13 mouse cellular contexts compared by ENCODE assay signal in the genomic region with DNA sequence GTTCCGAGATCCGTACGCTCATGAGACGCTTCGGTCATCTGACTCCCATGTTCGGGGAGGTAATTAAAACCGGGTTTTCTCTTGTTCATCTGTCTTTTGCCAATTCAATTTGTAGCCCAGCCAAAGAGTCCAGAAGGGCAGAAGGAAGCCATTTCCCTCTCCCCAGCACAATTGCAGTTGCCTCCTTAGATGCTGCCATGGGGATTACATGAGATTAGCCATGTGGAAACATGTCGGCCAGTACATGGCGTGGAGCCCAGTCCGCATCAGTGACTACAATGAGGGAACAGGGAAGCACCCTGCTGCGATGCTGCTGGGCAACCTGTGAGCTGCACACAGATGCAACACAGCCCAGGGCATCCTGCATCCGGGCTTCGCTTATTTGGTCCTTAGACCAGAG. TPM values are rescaled to one million over a fixed set of nuclear protein-coding genes. Genes with fewer than 3 reads are reported as not detected.
DNase-seq lines count a peak whose midpoint lies in the region; ATAC-seq and TF ChIP-seq lines count a peak whose summit lies in the region.
"Had no signal": no experiment of that assay in that cellular context is flagged by ENCODE, and none has a peak within 500 bp of the region (broad histone marks: within the 10 kb centered on the region; RNA-seq: fewer than 3 reads in every experiment).

No protein-coding gene starts in this region.

- peak; percentile 13 for DNase-seq in embryonic facial prominence, embryonic 11.5 days (ENCODE audit: low spot score)
- DNase-seq in embryonic facial prominence, embryonic 10.5 days (ENCODE audit: low spot score): no peak
- peak; percentile 28 to 41 for DNase-seq in layer of hippocampus, postnatal 14 days (ENCODE audit: low spot score in 2 of 2)
- no peak for DNase-seq in layer of hippocampus, adult 2 months (ENCODE audit: low spot score in 2 of 2)
- DNase-seq in cerebellum, postnatal 36 days: peak; percentile 74 to 80
- DNase-seq in ovary, postnatal 10 days (ENCODE audit: low spot score): peak; percentile 12
- DNase-seq: layer of hippocampus, postnatal 36 days had no signal

- WGBS in embryonic facial prominence, embryonic 11.5 days: 76% methylated on average over 13 of the region's 13 CpGs
- WGBS in embryonic facial prominence, embryonic 10.5 days: 90% methylated on average over 13 of the region's 13 CpGs

- H3K9ac ChIP-seq in embryonic facial prominence, embryonic 11.5 days (replicated peaks; ENCODE audit: low read length): no peak overlapping the region
- H3K9ac ChIP-seq: heart, embryonic 15.5 days; liver, embryonic 15.5 days; midbrain, embryonic 15.5 days had no signal

- H3K4me2 ChIP-seq in embryonic facial prominence, embryonic 11.5 days (ENCODE audit: low read depth, low read length): no peak overlapping the region
- H3K4me2 ChIP-seq: heart, embryonic 15.5 days; liver, embryonic 15.5 days; midbrain, embryonic 15.5 days had no signal

- TF ChIP-seq CTCF in layer of hippocampus, adult 2 months (conservative IDR thresholded peaks at IDR 0.05): no peak

- ATAC-seq in embryonic facial prominence, embryonic 11.5 days (replicated peaks; ENCODE audit: insufficient number of reproducible peaks, low FRiP score, low TSS enrichment, low read depth): no peak
- ATAC-seq in CD4-positive, CD25-positive, alpha-beta regulatory T cell, adult 4 months: no peak
- ATAC-seq in frontal cortex, adult (ENCODE audit: low TSS enrichment): no peak
- ATAC-seq: midbrain, embryonic 15.5 days; Patski had no signal

- no peaks in the 10 kb centered on the region for H3K9me3 ChIP-seq in embryonic facial prominence, embryonic 11.5 days (replicated peaks; ENCODE audit: control insufficient read depth, low read length)
- no peaks in the 10 kb centered on the region for H3K9me3 ChIP-seq in embryonic facial prominence, embryonic 10.5 days
- H3K9me3 ChIP-seq: heart, embryonic 15.5 days; liver, embryonic 15.5 days; midbrain, embryonic 15.5 days had no signal

- H3K4me3 ChIP-seq in embryonic facial prominence, embryonic 11.5 days (ENCODE audit: low read depth, low read length): no peak overlapping the region
- H3K4me3 ChIP-seq in embryonic facial prominence, embryonic 10.5 days: no peak overlapping the region
- H3K4me3 ChIP-seq in layer of hippocampus, adult 2 months: no peak overlapping the region
- H3K4me3 ChIP-seq: heart, embryonic 15.5 days; liver, embryonic 15.5 days; midbrain, embryonic 15.5 days had no signal

- H3K4me1 ChIP-seq in embryonic facial prominence, embryonic 11.5 days (ENCODE audit: control insufficient read depth, insufficient read depth, low read length): no peaks in the 10 kb centered on the region
- peaks cover 5% of the 10 kb centered on the region; the same call in 1 of the 2 replicates for H3K4me1 ChIP-seq in embryonic facial prominence, embryonic 10.5 days
- H3K4me1 ChIP-seq: liver, embryonic 15.5 days had no signal

- no peaks in the 10 kb centered on the region for H3K36me3 ChIP-seq in embryonic facial prominence, embryonic 11.5 days (replicated peaks; ENCODE audit: control insufficient read depth, insufficient read depth, low read depth, low read length)
- H3K36me3 ChIP-seq in embryonic facial prominence, embryonic 10.5 days (replicated peaks): no peaks in the 10 kb centered on the region
- H3K36me3 ChIP-seq: heart, embryonic 15.5 days; liver, embryonic 15.5 days; midbrain, embryonic 15.5 days had no signal

- H3K27me3 ChIP-seq in embryonic facial prominence, embryonic 11.5 days (ENCODE audit: control insufficient read depth, insufficient read depth, low read length): no peaks in the 10 kb centered on the region
- H3K27me3 ChIP-seq in embryonic facial prominence, embryonic 10.5 days (replicated peaks; ENCODE audit: low read depth, poor library complexity, severe bottlenecking): no peaks in the 10 kb centered on the region
- H3K27me3 ChIP-seq: heart, embryonic 15.5 days; liver, embryonic 15.5 days; midbrain, embryonic 15.5 days; Patski had no signal

- H3K27ac ChIP-seq in embryonic facial prominence, embryonic 11.5 days (replicated peaks; ENCODE audit: low read depth, low read length): no peak overlapping the region
- H3K27ac ChIP-seq in embryonic facial prominence, embryonic 10.5 days (replicated peaks): no peak overlapping the region
- H3K27ac ChIP-seq in layer of hippocampus, adult 2 months: no peak overlapping the region
- H3K27ac ChIP-seq: heart, embryonic 15.5 days; liver, embryonic 15.5 days; midbrain, embryonic 15.5 days had no signal

RNA-seq across cellular contexts. Expression of a gene that starts 23.2 kb away (rescaled TPM):
- 0.07 and 0.18 TPM in 2 replicates for polyA plus RNA-seq in embryonic facial prominence, embryonic 11.5 days (2014; fragmentation: Nextera tagmentation; extraction: Ambion mirVana)
- 0.05 and 0.11 TPM in 2 replicates for polyA plus RNA-seq in embryonic facial prominence, embryonic 10.5 days (2016; fragmentation: Nextera tagmentation; extraction: Ambion mirVana)
- total RNA-seq in layer of hippocampus, postnatal 14 days (2021): 1 to 10 TPM; 1.7 to 2.7 TPM
- total RNA-seq in layer of hippocampus, adult 2 months (2021): 1 to 10 TPM; 4.4 to 4.7 TPM
- not detected for polyA plus RNA-seq in CD4-positive, CD25-positive, alpha-beta regulatory T cell, adult 4 months (2017; shearing (Covaris generic))
- polyA plus RNA-seq: liver, embryonic 15.5 days had no signal

Comparison
In these comparisons a context has a peak if more than half of its experiments do, and no peak if none do; other contexts are left out.
1. DNase-seq: peak in embryonic facial prominence, embryonic 11.5 days (single experiment), layer of hippocampus, postnatal 14 days (2 of 2), cerebellum, postnatal 36 days (2 of 2) and ovary, postnatal 10 days (single experiment); none in embryonic facial prominence, embryonic 10.5 days (single experiment) and layer of hippocampus, adult 2 months (0 of 2).